8 mouse cellular contexts compared by ENCODE assay signal in genomic region chr6:66973180-66973579, GRCm38 (mm10).
DNase-seq lines count a peak whose midpoint lies in the region; TF ChIP-seq lines count a peak whose summit lies in the region.

No protein-coding gene starts in this region.

- no peaks in the 10 kb centered on the region for H3K4me1 ChIP-seq in ES-E14 (ENCODE audit: control insufficient read depth in 2 of 2, insufficient read depth in 2 of 2, low read length in 2 of 2, poor library complexity in 1 of 2)

- no peak overlapping the region for H3K9ac ChIP-seq in ES-E14 (ENCODE audit: insufficient read depth, low read depth, low read length, poor library complexity, severe bottlenecking)

- DNase-seq in kidney, postnatal 10 days: peak; percentile 59
- no peak for DNase-seq in kidney, adult 11 months
- no peak for DNase-seq in ES-E14 (ENCODE audit: low read depth, low spot score)
- DNase-seq in forelimb bud, embryonic 11.5 days (ENCODE audit: low read depth, low spot score): peak; percentile 57
- peak; percentile 54 for DNase-seq in naive thymus-derived CD4-positive, alpha-beta T cell, adult 2 months (ENCODE audit: low read depth)
- DNase-seq in gastrocnemius, postnatal 14 days: no peak
- no peak for DNase-seq in heart, postnatal 4 days
- DNase-seq in ovary, postnatal 10 days (ENCODE audit: low spot score): no peak

- no peaks in the 10 kb centered on the region for H3K9me3 ChIP-seq in ES-E14 (ENCODE audit: control insufficient read depth, insufficient read depth, low read depth, low read length)

- H3K4me3 ChIP-seq in ES-E14 (ENCODE audit: insufficient read depth in 1 of 2, low read depth in 1 of 2, low read length in 2 of 2, poor library complexity in 1 of 2, severe bottlenecking in 1 of 2): no peak overlapping the region

- in situ Hi-C loops in ES-E14 (cut with MboI; ENCODE audit: low sequenced_read_pairs in 2 of 2, unreplicated experiment in 2 of 2): no loop called here

- no peak overlapping the region for H3K27ac ChIP-seq in ES-E14 (ENCODE audit: insufficient read depth, low read depth, low read length, poor library complexity, severe bottlenecking)

- intact Hi-C loops in gastrocnemius, postnatal 14 days (cut with DNase I; ENCODE audit: low total_unique reads): no loop called here

- H3K36me3 ChIP-seq in ES-E14 (ENCODE audit: control insufficient read depth, insufficient read depth, low read length, poor library complexity, severe bottlenecking): no peaks in the 10 kb centered on the region

TF ChIP-seq in ES-E14, 5 proteins besides CTCF, POLR2A, EP300 and RAD21:
- TF ChIP-seq MAFK (IDR thresholded peaks at IDR 0.05; ENCODE audit: insufficient read depth, low read depth, low read length) (peak; percentile 85), ZC3H11A (IDR thresholded peaks at IDR 0.05; ENCODE audit: borderline replicate concordance, low read depth, low read length) (no peak)

Comparison
In these comparisons a context has a peak if more than half of its experiments do, and no peak if none do; other contexts are left out.
1. DNase-seq: peak in kidney, postnatal 10 days (single experiment), forelimb bud, embryonic 11.5 days (single experiment) and naive thymus-derived CD4-positive, alpha-beta T cell, adult 2 months (single experiment); none in kidney, adult 11 months (single experiment), ES-E14 (single experiment), gastrocnemius, postnatal 14 days (single experiment), heart, postnatal 4 days (single experiment) and ovary, postnatal 10 days (single experiment).